Mouse (Mus musculus): Measurements from ENCODE around the gene Ankle2. TPM values are rescaled to one million over a fixed set of nuclear protein-coding genes. Genes with fewer than 3 reads are reported as not detected.

Gene Ankle2
- 51.2 TPM for polyA plus RNA-seq (2017; shearing (Covaris generic))

GRCm38 (mm10) chr5:110230780-110231461 lies at the start of gene Ankle2:
Ankle2 (plus strand) TSS chr5:110231004.

GRCm38 (mm10) chr5:110269141-110270101 lies 38.6 kb downstream of the Ankle2 start, which contains the start of gene Pgam5:
Pgam5 (minus strand) TSS chr5:110269913.

GRCm38 (mm10) chr5:110285770-110286445 lies 55.1 kb downstream of the Ankle2 start, which contains the start of the genes Pxmp2 and Pole:
Pxmp2 (minus strand) TSS chr5:110286186.
Pole (plus strand) TSS chr5:110286306.

Other genes starting within 250 kb of the Ankle2 start
- 25.4 TPM for gene Zfp932, start 234.5 kb upstream of the Ankle2 start, polyA plus RNA-seq (2017; shearing (Covaris generic))
- 11.7 TPM for gene Gm17655, start 158.5 kb upstream of the Ankle2 start, polyA plus RNA-seq (2017; shearing (Covaris generic))
- 3.0 TPM for gene Gm35315, start 136.6 kb upstream of the Ankle2 start, polyA plus RNA-seq (2017; shearing (Covaris generic))
- 2.4 TPM for gene Plcxd1, start 131.0 kb upstream of the Ankle2 start, polyA plus RNA-seq (2017; shearing (Covaris generic))
- 68.5 TPM for gene Gtpbp6, start 122.8 kb upstream of the Ankle2 start, polyA plus RNA-seq (2017; shearing (Covaris generic))
- gene Zfp605, start 120.9 kb upstream of the Ankle2 start, polyA plus RNA-seq (2017; shearing (Covaris generic)): 5.7 TPM
- gene Chfr, start 95.2 kb upstream of the Ankle2 start, polyA plus RNA-seq (2017; shearing (Covaris generic)): 68.4 TPM
- gene Golga3, start 54.3 kb upstream of the Ankle2 start, polyA plus RNA-seq (2017; shearing (Covaris generic)): 29.1 TPM
- gene Pgam5, start 38.9 kb downstream of the Ankle2 start, polyA plus RNA-seq (2017; shearing (Covaris generic)): 61.1 TPM
- gene Pxmp2, start 55.2 kb downstream of the Ankle2 start, polyA plus RNA-seq (2017; shearing (Covaris generic)): 4.9 TPM
- gene Pole, start 55.3 kb downstream of the Ankle2 start, polyA plus RNA-seq (2017; shearing (Covaris generic)): 4.9 TPM
- gene P2rx2, start 112.2 kb downstream of the Ankle2 start, polyA plus RNA-seq (2017; shearing (Covaris generic)): not detected
- gene Lrcol1, start 113.7 kb downstream of the Ankle2 start, polyA plus RNA-seq (2017; shearing (Covaris generic)): not detected
- 43.0 TPM for gene Fbrsl1, start 217.5 kb downstream of the Ankle2 start, polyA plus RNA-seq (2017; shearing (Covaris generic))